Mouse (Mus musculus): Measurements from ENCODE around the gene Gdpgp1.

- TF ChIP-seq POLR2A (IDR thresholded peaks at IDR 0.05; ENCODE audit: insufficient read depth, low read length): no peak
- TF ChIP-seq EP300 (IDR thresholded peaks at IDR 0.05; ENCODE audit: insufficient read depth, low read depth, low read length): no peak
These were observed 33.8 kb upstream of the Gdpgp1 start for GRCm38 (mm10) chr7:80198863-80199262.
